Mouse (Mus musculus) cerebellum, postnatal 10 days (tissue): ENCODE data around the gene Wdr91.

Experiments
- DNase-seq, 2 experiments: peaks; one replicate each; pipeline ENCODE4 v3.0.0; 2021; ENCODE audit warnings: mixed read lengths in 2 of 2

Gene Wdr91

GRCm38 (mm10) chr6:34910371-34911219 is at the start of gene Wdr91:
Gene Wdr91 (minus strand): TSS chr6:34910876.
- DNase-seq, result peak; percentile 99

- DNase-seq, result no peak
Measured at GRCm38 (mm10) chr6:34959131-34959530, 48.5 kb upstream of the Wdr91 start.

- no peak for DNase-seq
Measured at GRCm38 (mm10) chr6:34955862-34956241, 45.2 kb upstream of the Wdr91 start.

GRCm38 (mm10) chr6:34954926-34955861 is 44.5 kb upstream of the Wdr91 start:
- peak; percentile 19 to 34 for DNase-seq

GRCm38 (mm10) chr6:34951956-34952667 is 41.4 kb upstream of the Wdr91 start:
- DNase-seq, result no peak

- DNase-seq, result no peak
Measured at GRCm38 (mm10) chr6:34951518-34951917, 40.8 kb upstream of the Wdr91 start.

- DNase-seq, result peak; percentile 27 to 47
Measured at GRCm38 (mm10) chr6:34948461-34948860, 37.8 kb upstream of the Wdr91 start.

GRCm38 (mm10) chr6:34946486-34947079 is 35.9 kb upstream of the Wdr91 start:
- DNase-seq, result no peak

GRCm38 (mm10) chr6:34943499-34943898 is 32.8 kb upstream of the Wdr91 start:
- no peak for DNase-seq

GRCm38 (mm10) chr6:34942446-34942845 is 31.8 kb upstream of the Wdr91 start:
- no peak for DNase-seq

- DNase-seq, result no peak
Measured at GRCm38 (mm10) chr6:34941496-34941895, 30.8 kb upstream of the Wdr91 start.

GRCm38 (mm10) chr6:34939451-34939850 is 28.8 kb upstream of the Wdr91 start:
- no peak for DNase-seq

- DNase-seq, result no peak
Measured at GRCm38 (mm10) chr6:34938929-34939325, 28.3 kb upstream of the Wdr91 start.

GRCm38 (mm10) chr6:34938280-34938928 is 27.7 kb upstream of the Wdr91 start:
- DNase-seq, result no peak

- no peak for DNase-seq
Measured at GRCm38 (mm10) chr6:34936743-34937142, 26.1 kb upstream of the Wdr91 start.

- no peak for DNase-seq
Measured at GRCm38 (mm10) chr6:34932633-34933032, 22.0 kb upstream of the Wdr91 start.

GRCm38 (mm10) chr6:34927594-34927993 is 16.9 kb upstream of the Wdr91 start:
- no peak for DNase-seq

- DNase-seq, result peak; percentile 84 to 87
Measured at GRCm38 (mm10) chr6:34927156-34927555, 16.5 kb upstream of the Wdr91 start.

GRCm38 (mm10) chr6:34921941-34922340 is 11.3 kb upstream of the Wdr91 start:
- peak; percentile 34 to 48 for DNase-seq

- no peak for DNase-seq
Measured at GRCm38 (mm10) chr6:34920631-34921030, 10.0 kb upstream of the Wdr91 start.

GRCm38 (mm10) chr6:34919956-34920355 is 9.3 kb upstream of the Wdr91 start, which contains the start of gene Stra8:
Gene Stra8 (plus strand): TSS chr6:34920163.
- DNase-seq, result no peak

GRCm38 (mm10) chr6:34919146-34919545 is 8.5 kb upstream of the Wdr91 start:
- DNase-seq, result no peak
